Mouse (Mus musculus) NIH3T3 (cell line): ENCODE measurements around the gene Gm3095.
"Not testable (repeated sequence)": the region's sequence is repeated elsewhere in the genome, so short reads cannot be mapped to it uniquely, and the experiment has no call there.

Experiments used
- DNase-seq: peaks from one replicate; pipeline ENCODE4 v3.0.0-alpha.2; 2012; ENCODE audit warnings: low read depth

The Gm3095 gene

DNA sequence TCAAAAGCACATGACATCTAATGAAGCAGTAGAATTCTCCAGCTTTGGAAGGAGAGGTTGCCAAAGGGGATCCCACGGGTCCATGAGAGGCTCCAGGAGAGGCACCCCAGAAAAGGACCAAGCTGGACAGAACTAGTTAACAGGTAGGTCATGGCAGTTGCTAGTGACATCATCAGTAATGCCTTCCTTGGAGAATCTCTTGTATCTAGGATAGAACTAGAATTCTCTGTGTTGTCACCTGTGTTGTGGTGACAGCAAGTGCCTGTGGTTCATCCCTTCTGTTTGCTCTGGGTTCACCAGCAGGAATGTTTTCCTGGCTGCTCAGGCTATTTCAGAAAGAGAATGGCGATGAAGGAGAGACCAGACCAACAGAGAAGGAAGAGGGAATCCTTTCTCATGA is at the start of gene Gm3095:
TSS of gene Gm3095 (plus strand) at position 301 of the 400 bp plus-strand sequence.
- DNase-seq, result not testable (repeated sequence)

DNA sequence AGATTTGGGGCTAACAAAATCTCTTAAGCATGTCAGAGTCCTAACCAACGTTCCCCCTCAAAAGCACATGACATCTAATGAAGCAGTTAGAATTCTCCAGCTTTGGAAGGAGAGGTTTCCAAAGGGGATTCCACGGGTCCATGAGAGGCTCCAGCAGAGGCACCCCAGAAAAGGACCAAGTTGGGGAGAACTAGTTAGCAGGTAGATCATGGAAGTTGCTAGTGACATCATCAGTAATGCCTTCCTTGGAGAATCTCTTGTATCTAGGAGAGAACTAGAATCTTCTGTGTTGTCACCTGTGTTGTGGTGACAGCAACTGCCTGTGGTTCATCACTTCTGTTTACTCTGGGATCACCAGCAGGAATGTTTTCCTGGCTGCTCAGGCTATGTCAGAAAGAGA is 31.9 kb upstream of the Gm3095 start, which contains the start of gene Gm3029:
TSS of gene Gm3029 (plus strand) at position 301 of the 400 bp plus-strand sequence.
- DNase-seq, result not testable (repeated sequence)

DNA sequence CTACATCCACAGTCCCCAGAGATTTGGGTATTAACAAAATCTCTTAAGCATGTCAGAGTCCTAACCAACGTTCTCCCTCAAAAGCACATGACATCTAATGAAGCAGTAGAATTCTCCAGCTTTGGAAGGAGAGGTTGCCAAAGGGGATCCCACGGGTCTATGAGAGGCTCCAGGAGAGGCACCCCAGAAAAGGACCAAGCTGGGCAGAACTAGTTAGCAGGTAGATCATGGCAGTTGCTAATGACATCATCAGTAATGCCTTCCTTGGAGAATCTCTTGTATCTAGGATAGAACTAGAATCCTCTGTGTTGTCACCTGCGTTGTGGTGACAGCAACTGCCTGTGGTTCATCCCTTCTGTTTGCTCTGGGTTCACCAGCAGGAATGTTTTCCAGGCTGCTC is 34.7 kb downstream of the Gm3095 start, which contains the start of gene Gm3099:
TSS of gene Gm3099 (plus strand) at position 301 of the 400 bp plus-strand sequence.
- not testable (repeated sequence) for DNase-seq
